ENCODE assay signal across 9 mouse cellular contexts in genomic region chr9:50884093-50884492, GRCm38 (mm10). TPM values are rescaled to one million over a fixed set of nuclear protein-coding genes. Genes with fewer than 3 reads are reported as not detected.
DNase-seq lines count a peak whose midpoint lies in the region; ATAC-seq and TF ChIP-seq lines count a peak whose summit lies in the region.
"Had no signal": no experiment of that assay in that cellular context is flagged by ENCODE, and none has a peak within 500 bp of the region (broad histone marks: within the 10 kb centered on the region; RNA-seq: fewer than 3 reads in every experiment).

No protein-coding gene starts in this region.

- no peak overlapping the region for H3K9ac ChIP-seq in embryonic facial prominence, embryonic 12.5 days
- 0 out of 2 replicates have a peak overlapping the region, but pooled peaks have one; percentile 42 for H3K9ac ChIP-seq in stomach, embryonic 16.5 days (ENCODE audit: low read length)
- H3K9ac ChIP-seq: liver, embryonic 12.5 days had no signal

- peaks cover 29% of the 10 kb centered on the region for H3K36me3 ChIP-seq in embryonic facial prominence, embryonic 12.5 days
- H3K36me3 ChIP-seq in embryonic facial prominence, embryonic 10.5 days (replicated peaks): peaks cover 80% of the 10 kb centered on the region
- H3K36me3 ChIP-seq in kidney, adult 2 months (ENCODE audit: control insufficient read depth, insufficient read depth, low read length): no peaks in the 10 kb centered on the region; the same call in none of the 2 replicates
- peaks cover 12% of the 10 kb centered on the region for H3K36me3 ChIP-seq in stomach, embryonic 16.5 days (ENCODE audit: control insufficient read depth, insufficient read depth, low read length)

- TF ChIP-seq POLR2A in kidney, adult 2 months (IDR thresholded peaks at IDR 0.05; ENCODE audit: low read depth, low read length): no peak

- no peaks in the 10 kb centered on the region for H3K9me3 ChIP-seq in embryonic facial prominence, embryonic 12.5 days
- no peaks in the 10 kb centered on the region for H3K9me3 ChIP-seq in embryonic facial prominence, embryonic 10.5 days
- no peaks in the 10 kb centered on the region for H3K9me3 ChIP-seq in stomach, embryonic 16.5 days (replicated peaks; ENCODE audit: control insufficient read depth, low read length)
- H3K9me3 ChIP-seq: liver, embryonic 12.5 days had no signal

- H3K4me2 ChIP-seq in embryonic facial prominence, embryonic 12.5 days (replicated peaks): no peak overlapping the region
- H3K4me2 ChIP-seq in stomach, embryonic 16.5 days (ENCODE audit: low read depth, low read length): no peak overlapping the region
- H3K4me2 ChIP-seq: liver, embryonic 12.5 days had no signal

- H3K4me1 ChIP-seq in embryonic facial prominence, embryonic 12.5 days: peaks cover 32% of the 10 kb centered on the region
- H3K4me1 ChIP-seq in embryonic facial prominence, embryonic 10.5 days: peaks cover 19% of the 10 kb centered on the region
- H3K4me1 ChIP-seq in kidney, adult 2 months (ENCODE audit: control insufficient read depth, insufficient read depth, low read length): peaks cover 20% of the 10 kb centered on the region
- peaks cover 30% of the 10 kb centered on the region for H3K4me1 ChIP-seq in stomach, embryonic 16.5 days (ENCODE audit: control insufficient read depth, insufficient read depth, low read length)
- H3K4me1 ChIP-seq: liver, embryonic 12.5 days had no signal

- 67% methylated on average over 8 of the region's 8 CpGs for WGBS in embryonic facial prominence, embryonic 12.5 days
- WGBS in embryonic facial prominence, embryonic 10.5 days: 88% methylated on average over 8 of the region's 8 CpGs
- WGBS in kidney, adult 2 months: 71% methylated on average over 8 of the region's 8 CpGs
- 68% methylated on average over 8 of the region's 8 CpGs for WGBS in stomach, embryonic 16.5 days

- no peaks in the 10 kb centered on the region for H3K27me3 ChIP-seq in embryonic facial prominence, embryonic 12.5 days
- H3K27me3 ChIP-seq in embryonic facial prominence, embryonic 10.5 days (replicated peaks; ENCODE audit: low read depth, poor library complexity, severe bottlenecking): no peaks in the 10 kb centered on the region
- no peaks in the 10 kb centered on the region for H3K27me3 ChIP-seq in kidney, adult 2 months (replicated peaks; ENCODE audit: control insufficient read depth, insufficient read depth, low read length)
- H3K27me3 ChIP-seq in stomach, embryonic 16.5 days (ENCODE audit: control insufficient read depth, insufficient read depth, low read length): no peaks in the 10 kb centered on the region
- H3K27me3 ChIP-seq: liver, embryonic 12.5 days had no signal

- H3K27ac ChIP-seq in embryonic facial prominence, embryonic 12.5 days: peak overlapping the region; percentile 58; the same call in 1 of the 2 replicates
- H3K27ac ChIP-seq in embryonic facial prominence, embryonic 10.5 days (replicated peaks): no peak overlapping the region
- peak overlapping the region; percentile 53 for H3K27ac ChIP-seq in kidney, adult 2 months (ENCODE audit: insufficient read depth, low read depth, low read length)
- H3K27ac ChIP-seq in stomach, embryonic 16.5 days (ENCODE audit: low read length): peak overlapping the region; percentile 71

- no peak overlapping the region for H3K4me3 ChIP-seq in embryonic facial prominence, embryonic 12.5 days
- H3K4me3 ChIP-seq in embryonic facial prominence, embryonic 10.5 days: no peak overlapping the region
- H3K4me3 ChIP-seq in kidney, adult 2 months (ENCODE audit: insufficient read depth, low read depth, low read length): no peak overlapping the region
- no peak overlapping the region for H3K4me3 ChIP-seq in stomach, embryonic 16.5 days (replicated peaks; ENCODE audit: low read length)
- H3K4me3 ChIP-seq: liver, embryonic 12.5 days had no signal

- TF ChIP-seq CTCF in kidney, adult 2 months (conservative IDR thresholded peaks at IDR 0.05; ENCODE audit: insufficient read depth, insufficient read length, low read depth, low read length): no peak

- no peak for ATAC-seq in embryonic facial prominence, embryonic 12.5 days (ENCODE audit: insufficient number of reproducible peaks, insufficient read depth, low FRiP score, low TSS enrichment)
- ATAC-seq in stomach, embryonic 16.5 days (ENCODE audit: insufficient read depth, low FRiP score): no peak
- ATAC-seq: liver, embryonic 12.5 days had no signal

- no peak for DNase-seq in embryonic facial prominence, embryonic 10.5 days (ENCODE audit: low spot score)
- DNase-seq in kidney, adult 2 months: peak; percentile 8
- DNase-seq in kidney, postnatal 36 days: no peak
- peak; percentile 78 for DNase-seq in right cerebral cortex, adult 18-20 months
- DNase-seq in right cerebral cortex, adult 2 months (ENCODE audit: low spot score in 2 of 2): no peak
- no peak for DNase-seq in cerebellum, postnatal 4 days (ENCODE audit: low spot score in 2 of 2)

RNA-seq across cellular contexts. Expression of gene Ppp2r1b, which starts 39.0 kb away (rescaled TPM):
- polyA plus RNA-seq in embryonic facial prominence, embryonic 12.5 days (2016; fragmentation: Nextera tagmentation; extraction: Ambion mirVana): 96.2 and 96.6 TPM in 2 replicates
- 162 and 178 TPM in 2 replicates for polyA plus RNA-seq in embryonic facial prominence, embryonic 10.5 days (2016; fragmentation: Nextera tagmentation; extraction: Ambion mirVana)
- 10.2 and 13.0 TPM in 2 replicates for polyA plus RNA-seq in kidney, adult 2 months (2012; rRNA removed)
- polyA plus RNA-seq in stomach, embryonic 16.5 days (2015; fragmentation: Nextera tagmentation; extraction: Ambion mirVana): 79.3 and 87.5 TPM in 2 replicates

Comparison
In these comparisons a context has a peak if more than half of its experiments do, and no peak if none do; other contexts are left out.
1. DNase-seq: peak in kidney, adult 2 months (single experiment) and right cerebral cortex, adult 18-20 months (single experiment); none in embryonic facial prominence, embryonic 10.5 days (single experiment), kidney, postnatal 36 days (0 of 2), right cerebral cortex, adult 2 months (0 of 2) and cerebellum, postnatal 4 days (0 of 2).